Comparison of ENCODE assay signal across 8 mouse cellular contexts in genomic region chr5:135250186-135251078, GRCm38 (mm10). TPM values are rescaled to one million over a fixed set of nuclear protein-coding genes. Genes with fewer than 3 reads are reported as not detected.
DNase-seq lines count a peak whose midpoint lies in the region; ATAC-seq lines count a peak whose summit lies in the region.

No protein-coding gene starts in this region.

- peak overlapping the region; percentile 73 for H3K9ac ChIP-seq in limb, embryonic 12.5 days (replicated peaks)
- H3K9ac ChIP-seq in neural tube, embryonic 15.5 days (replicated peaks) = peak overlapping the region; percentile 56

- DNase-seq in adrenal gland, adult 2 months = peak; percentile 56
- DNase-seq in adrenal gland, postnatal 10 days = no peak
- peak; percentile 18 for DNase-seq in gastrocnemius, postnatal 25 days
- no peak for DNase-seq in cerebellum, adult 11-12 months

- H3K4me3 ChIP-seq in megakaryocyte, embryonic 14.5 days (replicated peaks) = peak overlapping the region; percentile 92
- peak overlapping the region; percentile 67 for H3K4me3 ChIP-seq in limb, embryonic 12.5 days (replicated peaks)
- peak overlapping the region; percentile 56 for H3K4me3 ChIP-seq in neural tube, embryonic 15.5 days (replicated peaks)

- peaks cover 47% of the 10 kb centered on the region for H3K27me3 ChIP-seq in megakaryocyte, embryonic 14.5 days (replicated peaks)
- peaks cover 39% of the 10 kb centered on the region for H3K27me3 ChIP-seq in limb, embryonic 12.5 days
- H3K27me3 ChIP-seq in neural tube, embryonic 15.5 days (replicated peaks) = peaks cover 11% of the 10 kb centered on the region; the same call in 1 of the 2 replicates

- peaks cover 19% of the 10 kb centered on the region for H3K4me1 ChIP-seq in megakaryocyte, embryonic 14.5 days
- H3K4me1 ChIP-seq in limb, embryonic 12.5 days (replicated peaks) = peaks cover 44% of the 10 kb centered on the region
- peaks cover 41% of the 10 kb centered on the region for H3K4me1 ChIP-seq in neural tube, embryonic 15.5 days

- peak overlapping the region; percentile 95 for H3K4me2 ChIP-seq in limb, embryonic 12.5 days
- peak overlapping the region; percentile 92 for H3K4me2 ChIP-seq in neural tube, embryonic 15.5 days

- no peak overlapping the region for H3K27ac ChIP-seq in limb, embryonic 12.5 days
- peak overlapping the region; percentile 35 for H3K27ac ChIP-seq in neural tube, embryonic 15.5 days (replicated peaks)

- 3% methylated on average over 91 of the region's 92 CpGs for WGBS in limb, embryonic 12.5 days
- 2% methylated on average over 88 of the region's 92 CpGs for WGBS in neural tube, embryonic 15.5 days

- peaks cover 13% of the 10 kb centered on the region for H3K9me3 ChIP-seq in megakaryocyte, embryonic 14.5 days
- H3K9me3 ChIP-seq in limb, embryonic 12.5 days = no peaks in the 10 kb centered on the region
- H3K9me3 ChIP-seq in neural tube, embryonic 15.5 days (replicated peaks) = no peaks in the 10 kb centered on the region

- no peak for ATAC-seq in megakaryocyte, adult 5-6 weeks (ENCODE audit: poor library complexity, severe bottlenecking)
- ATAC-seq in limb, embryonic 12.5 days (ENCODE audit: insufficient number of reproducible peaks, insufficient read depth, low FRiP score, low TSS enrichment, low read depth) = peak; percentile 29
- ATAC-seq in neural tube, embryonic 15.5 days (ENCODE audit: low FRiP score) = peak; percentile 54; the same call in 1 of the 2 replicates

- peaks cover 27% of the 10 kb centered on the region for H3K36me3 ChIP-seq in megakaryocyte, embryonic 14.5 days (replicated peaks; ENCODE audit: low read length)
- peaks cover 20% of the 10 kb centered on the region for H3K36me3 ChIP-seq in limb, embryonic 12.5 days
- H3K36me3 ChIP-seq in neural tube, embryonic 15.5 days = peaks cover 12% of the 10 kb centered on the region

RNA-seq across cellular contexts. Expression of gene Fzd9, which starts 0.6 kb away (rescaled TPM):
- total RNA-seq in adrenal gland, adult 2 months (2021) = 10 to 100 TPM in 1 of 2 experiments, 1 to 10 TPM in 1; 2.0 to 10.6 TPM
- 9.6 and 14.0 TPM in 2 replicates for polyA plus RNA-seq in adrenal gland, adult 2 months (2012; rRNA removed)
- 1 to 10 TPM; 2.1 to 2.7 TPM for total RNA-seq in adrenal gland, postnatal 10 days (2021)
- 0.40 and 1.7 TPM in 2 replicates for polyA plus RNA-seq in megakaryocyte, embryonic 14.5 days (2012; ENCODE audit: insufficient read depth, low replicate concordance)
- total RNA-seq in megakaryocyte, adult 5-6 weeks (2015) = not detected in 2 replicates
- total RNA-seq in megakaryocyte, adult 5-6 weeks (2017) = 0.26 TPM in 1 of 2 replicates, not detected in the other
- total RNA-seq in gastrocnemius, postnatal 25 days (2021) = 10 to 100 TPM; 13.0 to 35.9 TPM
- 9.2 and 10.3 TPM in 2 replicates for polyA plus RNA-seq in limb, embryonic 12.5 days (2016; fragmentation: Nextera tagmentation; extraction: Ambion mirVana)
- polyA plus RNA-seq in neural tube, embryonic 15.5 days (2015; fragmentation: Nextera tagmentation; extraction: Ambion mirVana) = 11.0 and 14.8 TPM in 2 replicates

Comparison
In these comparisons a context has a peak if more than half of its experiments do, and no peak if none do; other contexts are left out.
1. DNase-seq: peak in adrenal gland, adult 2 months (single experiment) and gastrocnemius, postnatal 25 days (single experiment); none in adrenal gland, postnatal 10 days (single experiment) and cerebellum, adult 11-12 months (single experiment).
2. Peak in every context shown above with its lines, with median percentiles within 50 percentile points of each other: H3K4me3 ChIP-seq.